Mouse (Mus musculus) liver, adult 2 months (tissue): ENCODE results near the gene Saxo1.

Experiments used
- CTCF ChIP-seq: fragments of 200-500 bp; IDR thresholded peaks from 2 replicates; pipeline ENCODE4 v1.5.1; 2011; ENCODE audit warnings: low read depth, low read length, control low read depth
- POLR2A ChIP-seq: fragments of 200-500 bp; IDR thresholded peaks from 2 replicates; pipeline ENCODE4 v1.6.1; 2011; ENCODE audit warnings: low read length, control low read depth; ENCODE audit not compliant: insufficient read depth; ENCODE audit errors: extremely low read depth

- TF ChIP-seq POLR2A: no peak
- no peak for TF ChIP-seq CTCF
Observed at GRCm38 (mm10) chr4:86504656-86505055, 53.5 kb downstream of the Saxo1 start.
